Mouse (Mus musculus) cortical plate, adult 2 months (tissue): Measurements from ENCODE around the gene Rasal1. TPM values are rescaled to one million over a fixed set of nuclear protein-coding genes. Genes with fewer than 3 reads are reported as not detected.

Experiments
- H3K27ac ChIP-seq: fragments of 200-500 bp; 2 replicates; pipeline ENCODE4 v1.5.1; 2012; ENCODE audit warnings: low read length, control low read depth, inconsistent platforms; ENCODE audit not compliant: insufficient read depth
- H3K4me1 ChIP-seq: fragments of 200-500 bp; 2 replicates; pipeline ENCODE4 v1.6.1; 2011; ENCODE audit warnings: low read length; ENCODE audit not compliant: control insufficient read depth, insufficient read depth
- H3K4me3 ChIP-seq: fragments of 200-500 bp; 2 replicates; pipeline ENCODE4 v1.5.1; 2011; ENCODE audit warnings: mild to moderate bottlenecking, low read length, control low read depth; ENCODE audit not compliant: insufficient read depth
- CTCF ChIP-seq: fragments of 200-500 bp; IDR thresholded peaks from 2 replicates; pipeline ENCODE4 v1.5.1; 2011; ENCODE audit warnings: mild to moderate bottlenecking, control low read depth, low read length; ENCODE audit not compliant: insufficient read depth; ENCODE audit errors: extremely low read depth
- POLR2A ChIP-seq: fragments of 200-500 bp; IDR thresholded peaks from 2 replicates; pipeline ENCODE4 v1.6.1; 2011; ENCODE audit warnings: mild to moderate bottlenecking, low read length, control low read depth; ENCODE audit not compliant: insufficient read depth; ENCODE audit errors: extremely low read depth
- polyA plus RNA-seq: library from polyadenylated mRNA; depleted of rRNA; stranded (reverse); fragments of >200 nt; gene quantifications from 2 replicates; pipeline ENCODE4 v1.2.3, GENCODE M21; 2012

The Rasal1 gene
- polyA plus RNA-seq, 1 experiment: 88.7 TPM

DNA sequence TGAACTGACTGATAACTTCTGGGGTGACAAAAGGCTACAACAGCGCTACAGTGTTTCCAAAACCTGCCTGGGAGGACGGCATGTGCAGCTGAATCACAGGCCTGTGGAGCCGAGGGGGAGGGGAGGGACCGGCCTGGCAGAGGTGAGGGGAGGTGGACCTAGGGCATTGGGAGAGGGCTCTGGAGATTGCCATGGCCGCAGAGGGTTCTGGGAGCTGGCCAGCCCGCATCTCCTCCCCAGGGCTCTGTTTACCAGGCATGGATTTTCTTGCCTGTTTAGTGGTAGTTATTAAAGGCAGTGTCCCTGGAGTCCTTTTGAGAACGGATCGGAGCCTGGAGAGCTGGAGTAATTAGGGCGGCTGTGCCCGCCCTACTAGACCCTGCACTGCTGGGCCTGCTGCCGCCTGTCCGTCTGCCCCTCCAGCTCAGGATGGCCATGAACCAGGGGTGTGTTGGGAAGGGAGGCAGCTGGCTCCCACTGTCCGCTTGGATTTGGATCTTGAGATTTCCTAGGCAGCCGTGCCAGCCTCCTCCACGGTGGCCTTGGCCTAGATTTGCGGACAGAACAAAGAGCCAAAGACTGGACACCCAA, 50.3 kb downstream of the Rasal1 start:
- no peak overlapping the region for H3K4me3 ChIP-seq
- TF ChIP-seq POLR2A (no peak), CTCF (no peak)
- H3K27ac ChIP-seq: 0 out of 2 replicates have a peak overlapping the region, but pooled peaks have one; percentile 15
- H3K4me1 ChIP-seq: peaks cover 8% of the 10 kb centered on the region

DNA sequence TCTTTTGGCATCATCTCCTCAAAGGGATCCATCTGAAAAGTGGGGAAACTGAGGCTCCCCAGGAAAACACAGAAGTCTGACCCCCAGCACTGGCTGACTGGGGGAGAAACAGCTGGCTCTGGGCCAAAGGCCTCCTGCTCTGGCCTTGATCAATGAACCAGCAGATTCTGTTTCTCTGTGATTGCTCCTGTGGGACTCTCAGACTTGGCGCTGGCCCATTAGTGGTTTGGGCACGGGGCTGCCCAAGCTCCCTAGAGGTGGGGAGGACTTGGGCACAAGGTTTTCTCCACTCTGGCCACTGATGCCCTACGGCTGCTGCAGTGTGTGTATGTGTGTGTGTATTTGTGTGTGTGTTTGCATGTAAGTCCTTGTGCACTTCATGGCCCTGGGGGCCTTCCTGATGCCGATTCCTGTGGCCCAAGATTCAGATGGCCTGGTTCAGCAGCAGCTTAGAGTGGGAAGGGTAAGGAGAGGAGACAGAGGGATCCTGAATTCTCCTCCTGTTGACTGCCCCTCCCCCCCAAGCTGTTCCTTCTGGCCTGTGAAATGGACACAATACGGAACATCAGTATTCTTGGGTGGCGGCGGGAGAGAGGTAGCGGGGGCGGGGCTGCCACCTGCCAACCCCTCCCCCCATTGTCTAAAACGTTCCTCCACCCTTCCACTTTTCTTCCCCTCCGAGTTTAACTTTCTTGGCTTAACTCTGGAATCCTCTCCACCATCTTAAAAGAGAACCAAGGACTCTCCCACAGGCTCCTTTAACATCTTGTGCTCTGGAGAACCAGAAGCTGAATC, 52.6 kb downstream of the Rasal1 start:
- H3K4me3 ChIP-seq: no peak overlapping the region
- H3K4me1 ChIP-seq: peaks cover 8% of the 10 kb centered on the region; the same call in 1 of the 2 replicates
- H3K27ac ChIP-seq: no peak overlapping the region
- no peak for TF ChIP-seq POLR2A
- no peak for TF ChIP-seq CTCF

DNA sequence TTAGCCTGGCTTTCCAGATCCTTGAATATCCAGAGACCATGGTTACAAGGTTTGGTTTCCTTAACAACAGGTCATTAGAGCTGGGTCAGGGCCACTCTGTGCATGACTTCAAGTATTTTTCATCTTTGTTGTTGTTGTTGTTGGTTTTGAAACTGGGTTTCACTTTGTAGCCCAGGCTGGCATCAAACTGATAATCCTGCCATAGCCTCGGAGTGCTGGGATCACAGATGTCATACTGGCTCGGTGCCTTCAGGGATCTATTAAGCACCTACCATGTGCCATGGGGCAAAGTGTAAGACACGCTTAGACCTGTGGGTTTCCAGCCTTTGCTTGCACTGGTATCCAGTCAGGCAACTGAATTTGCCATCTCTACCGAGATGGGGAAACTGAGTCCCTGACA, 53.8 kb downstream of the Rasal1 start:
- peaks cover 8% of the 10 kb centered on the region; the same call in 1 of the 2 replicates for H3K4me1 ChIP-seq
- no peak overlapping the region for H3K27ac ChIP-seq
- TF ChIP-seq CTCF (no peak), POLR2A (no peak)
- no peak overlapping the region for H3K4me3 ChIP-seq

DNA sequence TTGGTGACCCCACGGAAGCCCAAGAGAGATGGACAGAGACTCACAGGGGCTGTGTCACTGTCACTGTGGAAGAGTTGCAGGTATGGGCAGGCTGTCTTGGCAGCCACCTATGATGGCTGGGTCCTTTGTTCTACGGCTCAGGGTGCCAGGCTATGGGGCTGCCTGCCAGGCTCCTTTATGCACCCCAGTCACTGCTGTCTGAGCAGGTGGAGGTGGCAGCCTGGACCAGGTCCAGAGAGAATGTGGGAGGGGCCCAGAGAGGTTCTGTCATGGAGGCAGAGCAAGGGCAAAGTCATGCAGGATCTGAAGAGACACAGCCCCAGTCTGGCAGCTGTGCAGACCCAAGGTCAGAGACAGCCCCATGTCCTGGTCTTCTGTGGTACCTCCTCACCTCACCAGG, 54.4 kb downstream of the Rasal1 start:
- Histone ChIP-seq H3K27ac (no peak overlapping the region), H3K4me3 (no peak overlapping the region), H3K4me1 (peaks cover 8% of the 10 kb centered on the region; the same call in 1 of the 2 replicates)
- TF ChIP-seq POLR2A (no peak), CTCF (no peak)

DNA sequence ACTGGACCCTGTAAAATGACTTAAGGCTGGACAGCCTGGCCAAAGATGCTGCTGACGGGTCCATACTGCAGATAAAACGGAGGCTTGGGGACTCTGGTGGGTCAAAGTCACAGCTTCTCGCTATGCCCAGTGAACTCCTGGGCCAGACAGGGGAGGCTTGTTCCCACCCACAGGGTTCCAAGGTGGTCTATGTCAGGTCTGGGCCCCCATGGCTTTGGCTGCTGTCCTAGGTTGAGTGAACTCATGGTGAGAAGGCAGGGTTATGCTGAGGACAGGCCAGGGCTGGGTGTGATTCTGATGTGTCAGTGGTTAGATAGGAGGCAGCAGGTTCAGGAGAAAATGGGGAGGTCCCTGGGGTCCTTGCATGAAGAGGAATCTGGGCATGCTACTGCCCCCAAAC, 55.0 kb downstream of the Rasal1 start:
- no peak overlapping the region for H3K27ac ChIP-seq
- H3K4me1 ChIP-seq: peaks cover 6% of the 10 kb centered on the region; the same call in 1 of the 2 replicates
- H3K4me3 ChIP-seq: no peak overlapping the region
- no peak for TF ChIP-seq CTCF
- TF ChIP-seq POLR2A: no peak

DNA sequence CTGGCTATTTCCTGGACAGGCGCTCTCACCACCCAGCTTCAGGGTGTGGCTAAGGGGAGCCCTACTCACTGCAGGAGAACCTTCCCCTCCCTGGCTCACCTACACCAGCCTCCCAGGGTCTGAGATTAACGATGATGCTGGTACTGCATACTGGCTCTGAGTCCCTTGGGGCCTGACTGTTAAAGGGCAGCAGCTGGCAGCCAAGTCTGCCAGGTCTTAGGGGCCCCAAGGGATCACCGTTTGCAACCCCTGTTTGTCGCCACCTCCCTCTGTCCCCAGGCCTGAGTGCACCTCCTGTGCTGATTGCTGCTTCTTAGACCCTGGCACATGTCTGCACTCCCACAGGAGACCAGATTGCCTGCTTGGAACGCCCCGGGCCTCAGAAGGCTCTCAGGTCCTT, 55.8 kb downstream of the Rasal1 start:
- peaks cover 4% of the 10 kb centered on the region; the same call in 1 of the 2 replicates for H3K4me1 ChIP-seq
- H3K4me3 ChIP-seq: no peak overlapping the region
- H3K27ac ChIP-seq: no peak overlapping the region
- TF ChIP-seq CTCF: no peak
- no peak for TF ChIP-seq POLR2A

DNA sequence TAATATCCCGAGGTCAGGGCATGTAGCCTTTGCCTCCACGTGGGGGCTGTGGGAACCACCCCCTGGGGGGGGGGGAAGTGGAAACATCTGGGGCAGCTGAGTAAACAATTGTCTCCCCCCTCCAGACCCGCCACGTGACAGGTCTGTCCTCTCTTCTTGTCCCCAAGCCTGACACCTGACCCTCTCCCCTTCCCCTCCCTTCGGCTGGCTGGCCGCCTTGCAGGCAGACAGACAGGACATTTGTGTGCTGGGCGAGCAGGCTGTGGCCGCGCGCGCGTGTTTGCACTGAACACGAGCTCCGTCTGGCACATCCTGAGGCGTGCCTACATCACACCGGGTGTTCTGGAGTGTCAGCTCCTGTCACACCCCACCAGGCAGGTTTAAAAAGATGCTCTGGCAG, 57.9 kb downstream of the Rasal1 start:
- Histone ChIP-seq H3K27ac (no peak overlapping the region), H3K4me3 (no peak overlapping the region; the same call in 1 of the 2 replicates), H3K4me1 (peaks cover 2% of the 10 kb centered on the region; the same call in 1 of the 2 replicates)
- TF ChIP-seq POLR2A: no peak
- no peak for TF ChIP-seq CTCF

DNA sequence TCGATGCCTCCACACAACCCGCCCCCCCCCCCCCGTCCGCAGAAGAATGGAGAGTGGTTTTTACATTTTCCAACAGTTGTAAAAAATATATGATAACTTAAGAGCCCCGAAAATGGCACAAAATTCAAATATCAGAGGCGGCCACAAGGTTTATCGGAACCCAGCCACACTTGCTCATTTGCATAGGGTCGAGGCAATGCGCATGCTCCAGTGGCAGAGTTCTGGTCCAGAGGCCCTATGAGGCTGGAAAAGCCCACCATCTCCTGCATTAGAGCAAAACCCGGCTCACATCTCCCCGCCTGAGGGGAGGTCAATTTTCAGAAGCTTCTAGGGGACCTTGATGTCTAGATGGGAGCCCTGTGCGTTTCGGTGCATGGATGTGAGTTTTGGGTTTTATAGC, 58.4 kb downstream of the Rasal1 start:
- Histone ChIP-seq H3K27ac (no peak overlapping the region), H3K4me3 (no peak overlapping the region; the same call in 1 of the 2 replicates), H3K4me1 (peaks cover 2% of the 10 kb centered on the region; the same call in 1 of the 2 replicates)
- TF ChIP-seq CTCF (no peak), POLR2A (no peak)

DNA sequence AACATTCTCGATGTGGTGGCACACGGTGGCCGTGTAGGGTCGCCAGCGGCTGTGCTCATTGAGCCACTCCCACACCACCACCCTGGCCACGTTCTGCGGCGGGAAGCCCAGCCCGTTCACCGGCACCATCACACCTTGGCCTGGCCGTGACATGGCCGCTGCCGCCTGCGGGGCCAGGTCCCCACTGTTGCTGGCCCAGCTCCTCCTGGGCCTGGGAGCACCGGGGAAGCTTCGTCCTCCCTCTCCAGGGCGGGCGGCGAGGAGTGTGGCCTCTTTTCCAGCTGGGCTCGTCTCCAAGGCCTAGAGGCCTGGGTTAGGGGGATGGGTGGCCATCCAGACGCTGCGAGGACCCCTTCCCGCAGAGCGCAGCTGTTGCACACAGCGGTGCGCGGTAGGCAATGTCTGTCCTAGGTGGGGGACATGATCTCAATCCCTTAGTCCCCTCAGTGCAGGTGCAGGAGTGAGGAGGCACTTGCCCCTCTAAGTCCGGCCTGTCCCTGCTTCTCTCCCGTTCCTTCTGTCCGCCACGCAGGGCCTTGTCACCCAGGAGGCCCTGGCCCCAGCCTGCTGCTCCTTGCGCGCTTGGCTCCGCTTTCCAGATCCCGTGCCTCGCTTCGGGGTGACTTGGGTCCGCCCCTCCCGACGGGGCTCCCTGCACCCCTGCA, 61.7 kb downstream of the Rasal1 start:
- Histone ChIP-seq H3K27ac (peak overlapping the region; percentile 54), H3K4me3 (peak overlapping the region; percentile 86), H3K4me1 (no peaks in the 10 kb centered on the region; the same call in 1 of the 2 replicates)
- TF ChIP-seq CTCF: no peak
- TF ChIP-seq POLR2A: no peak

DNA sequence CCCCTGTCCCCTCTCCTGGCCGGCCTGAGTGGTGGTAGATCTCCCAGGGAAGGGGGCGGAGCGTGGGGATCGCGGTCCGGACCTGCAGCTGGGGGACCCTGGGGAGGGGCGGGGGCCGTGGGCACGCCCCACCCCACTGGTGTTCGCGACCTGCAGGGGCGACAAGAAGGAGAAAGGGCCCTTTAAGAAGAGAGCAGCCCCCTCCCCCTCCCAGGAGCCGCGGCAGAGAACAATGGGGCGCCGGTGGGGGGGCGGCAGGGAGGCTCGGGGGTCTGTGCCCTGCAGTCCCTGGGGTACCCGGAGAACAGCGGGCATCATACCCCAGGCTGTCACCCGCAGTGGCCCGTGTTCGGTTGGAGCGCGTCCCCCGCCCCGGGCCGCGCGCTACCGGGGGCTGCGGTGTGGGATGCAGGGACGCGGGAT, 62.2 kb downstream of the Rasal1 start:
- peak overlapping the region; percentile 86 for H3K4me3 ChIP-seq
- H3K4me1 ChIP-seq: no peaks in the 10 kb centered on the region; the same call in 1 of the 2 replicates
- no peak for TF ChIP-seq CTCF
- no peak for TF ChIP-seq POLR2A
- peak overlapping the region; percentile 84 for H3K27ac ChIP-seq
